Mouse (Mus musculus): Measurements from ENCODE around the gene Ptpn22. TPM values are rescaled to one million over a fixed set of nuclear protein-coding genes. Genes with fewer than 3 reads are reported as not detected.

Gene Ptpn22
- polyA plus RNA-seq, 1 experiment from 2014 or later: not detected

DNA sequence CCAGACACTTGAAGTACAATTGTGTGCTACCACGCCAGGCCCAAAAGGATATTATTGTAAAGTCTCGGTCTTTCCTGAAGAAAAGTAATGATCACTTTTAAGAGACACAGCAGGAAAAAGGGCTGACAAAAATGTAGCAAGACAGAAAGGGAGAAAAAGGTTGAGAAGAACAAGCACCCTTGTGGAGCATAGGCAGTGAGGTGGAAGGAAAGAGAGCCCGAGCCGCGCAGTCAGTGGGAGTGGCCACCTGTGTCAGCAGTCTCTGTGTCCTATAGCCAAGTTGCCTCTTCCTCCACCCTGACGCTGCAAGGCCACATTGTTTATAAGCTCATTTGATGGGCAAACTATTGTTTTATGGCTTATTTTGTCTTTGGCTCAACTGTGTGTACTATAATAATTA lies 67.9 kb downstream of the Ptpn22 start:
- Histone ChIP-seq H3K27me3 (ENCODE audit: control insufficient read depth, insufficient read depth, low read length) (no peaks in the 10 kb centered on the region), H3K36me3 (ENCODE audit: control insufficient read depth, insufficient read depth, low read length) (no peaks in the 10 kb centered on the region), H3K27ac (ENCODE audit: low read depth, low read length) (no peak overlapping the region), H3K4me1 (replicated peaks; ENCODE audit: control insufficient read depth, insufficient read depth, low read length) (no peaks in the 10 kb centered on the region), H3K4me2 (replicated peaks; ENCODE audit: low read depth, low read length) (no peak overlapping the region), H3K4me3 (ENCODE audit: low read depth, low read length) (no peak overlapping the region), H3K9ac (ENCODE audit: low read depth, low read length) (no peak overlapping the region), H3K9me3 (ENCODE audit: control insufficient read depth, low read length) (no peaks in the 10 kb centered on the region)
- 55% methylated on average over 6 of the region's 6 CpGs for WGBS
- ATAC-seq (ENCODE audit: low FRiP score) (no peak), DNase-seq (ENCODE audit: low spot score) (no peak)

DNA sequence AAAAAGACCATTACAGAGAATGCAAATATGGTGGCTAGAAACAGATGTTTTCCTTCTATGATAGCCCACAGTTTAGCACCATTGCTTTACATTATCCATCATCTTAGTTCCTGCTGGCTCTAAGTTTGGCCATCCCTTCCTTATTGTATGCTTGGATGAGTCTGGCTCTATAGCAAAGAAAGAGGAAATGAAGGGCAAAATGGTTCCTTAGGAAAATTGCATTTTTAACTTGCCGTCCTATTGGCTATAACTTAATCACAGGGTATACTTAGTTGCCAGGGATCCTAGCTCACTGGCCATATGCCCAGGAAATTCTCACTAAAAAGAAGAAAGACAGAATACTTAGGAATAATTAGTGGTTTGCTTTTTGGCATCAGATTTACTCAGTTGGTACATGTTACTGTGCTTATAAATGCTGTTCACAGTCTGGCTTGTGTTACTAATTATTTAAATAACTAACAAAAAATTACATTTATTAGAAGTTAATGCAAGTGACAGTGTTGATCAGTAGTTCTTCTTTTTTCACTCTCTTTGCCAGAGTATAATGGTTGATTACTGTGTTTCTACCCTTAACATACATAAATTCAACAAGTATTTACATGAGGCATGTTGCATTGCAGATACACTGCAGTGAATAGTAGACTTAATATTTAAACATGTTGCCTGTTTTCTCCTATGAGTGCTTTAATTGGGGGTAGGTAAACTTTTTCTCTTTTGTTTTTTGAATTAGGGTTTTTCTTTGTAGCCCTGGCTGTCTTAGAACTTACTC lies 85.4 kb downstream of the Ptpn22 start:
- no peaks in the 10 kb centered on the region for H3K4me1 ChIP-seq (replicated peaks; ENCODE audit: control insufficient read depth, insufficient read depth, low read length)
- no peaks in the 10 kb centered on the region for H3K27me3 ChIP-seq (ENCODE audit: control insufficient read depth, insufficient read depth, low read length)
- DNase-seq (ENCODE audit: low spot score) (no peak), ATAC-seq (ENCODE audit: low FRiP score) (no peak)
- H3K4me3 ChIP-seq (ENCODE audit: low read depth, low read length): no peak overlapping the region
- 94% methylated on average over 1 of the region's 1 CpGs for WGBS
- no peaks in the 10 kb centered on the region for H3K9me3 ChIP-seq (ENCODE audit: control insufficient read depth, low read length)
- H3K9ac ChIP-seq (ENCODE audit: low read depth, low read length): no peak overlapping the region
- H3K36me3 ChIP-seq (ENCODE audit: control insufficient read depth, insufficient read depth, low read length): no peaks in the 10 kb centered on the region
- no peak overlapping the region for H3K27ac ChIP-seq (ENCODE audit: low read depth, low read length)
- H3K4me2 ChIP-seq (replicated peaks; ENCODE audit: low read depth, low read length): no peak overlapping the region

DNA sequence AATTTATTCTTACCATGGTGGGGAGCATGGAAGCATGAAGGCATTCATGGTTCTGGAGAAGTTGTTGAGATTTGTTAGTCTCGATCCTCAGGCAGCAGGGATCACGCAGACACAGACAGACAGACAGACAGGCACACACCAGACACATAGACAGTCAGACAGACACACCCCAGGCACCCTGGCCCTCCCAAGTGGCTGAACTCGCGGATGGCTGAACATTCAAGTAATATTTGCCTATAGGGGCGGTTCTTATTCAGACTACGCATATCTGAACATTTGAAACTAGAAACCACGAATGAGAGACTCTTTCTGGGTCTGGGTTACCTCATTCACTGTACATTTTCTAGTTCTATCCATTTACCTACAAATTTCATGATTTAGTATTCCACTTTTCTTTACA lies 89.1 kb downstream of the Ptpn22 start:
- H3K27me3 ChIP-seq (ENCODE audit: control insufficient read depth, insufficient read depth, low read length): no peaks in the 10 kb centered on the region
- no peak overlapping the region for H3K9ac ChIP-seq (ENCODE audit: low read depth, low read length)
- H3K27ac ChIP-seq (ENCODE audit: low read depth, low read length): no peak overlapping the region
- H3K4me1 ChIP-seq (replicated peaks; ENCODE audit: control insufficient read depth, insufficient read depth, low read length): no peaks in the 10 kb centered on the region
- ATAC-seq (ENCODE audit: low FRiP score) (no peak), DNase-seq (ENCODE audit: low spot score) (no peak)
- 93% methylated on average over 7 of the region's 7 CpGs for WGBS
- no peak overlapping the region for H3K4me3 ChIP-seq (ENCODE audit: low read depth, low read length)
- H3K36me3 ChIP-seq (ENCODE audit: control insufficient read depth, insufficient read depth, low read length): no peaks in the 10 kb centered on the region
- H3K4me2 ChIP-seq (replicated peaks; ENCODE audit: low read depth, low read length): no peak overlapping the region
- H3K9me3 ChIP-seq (ENCODE audit: control insufficient read depth, low read length): no peaks in the 10 kb centered on the region

DNA sequence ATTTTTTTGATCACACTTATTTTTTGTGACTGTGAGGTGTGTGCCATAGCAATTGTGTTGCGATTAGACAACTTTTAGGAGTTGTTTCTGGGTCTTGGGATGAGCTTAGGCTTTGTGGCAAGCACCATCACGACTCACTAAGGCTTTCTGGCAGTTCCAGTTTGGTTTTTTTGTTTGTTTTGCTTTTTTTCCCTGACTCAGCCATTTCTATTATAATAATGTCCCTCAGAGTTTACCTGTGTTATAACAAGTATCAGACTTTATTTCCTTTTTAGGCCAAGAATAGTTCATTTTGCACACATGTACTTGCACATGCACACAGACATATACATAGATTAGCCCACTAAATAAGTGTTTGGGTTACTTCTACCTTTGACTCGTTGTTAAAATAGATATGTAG lies 101.0 kb downstream of the Ptpn22 start:
- no peaks in the 10 kb centered on the region for H3K36me3 ChIP-seq (ENCODE audit: control insufficient read depth, insufficient read depth, low read length)
- no peaks in the 10 kb centered on the region for H3K27me3 ChIP-seq (ENCODE audit: control insufficient read depth, insufficient read depth, low read length)
- DNase-seq (ENCODE audit: low spot score) (no peak), ATAC-seq (ENCODE audit: low FRiP score) (no peak)
- H3K27ac ChIP-seq (ENCODE audit: low read depth, low read length): no peak overlapping the region
- no peak overlapping the region for H3K4me2 ChIP-seq (replicated peaks; ENCODE audit: low read depth, low read length)
- H3K4me3 ChIP-seq (ENCODE audit: low read depth, low read length): no peak overlapping the region
- H3K9me3 ChIP-seq (ENCODE audit: control insufficient read depth, low read length): no peaks in the 10 kb centered on the region
- H3K9ac ChIP-seq (ENCODE audit: low read depth, low read length): no peak overlapping the region
- H3K4me1 ChIP-seq (replicated peaks; ENCODE audit: control insufficient read depth, insufficient read depth, low read length): no peaks in the 10 kb centered on the region
- WGBS: 86% methylated on average over 3 of the region's 3 CpGs

Other genes starting within 250 kb of the Ptpn22 start
- 0.22 TPM in 1 of 2 replicates, not detected in the other for gene Atg4a-ps, start 213.7 kb upstream of the Ptpn22 start, polyA plus RNA-seq (2014; fragmentation: Nextera tagmentation; extraction: Ambion mirVana)
- gene Olfml3, start 121.8 kb upstream of the Ptpn22 start, polyA plus RNA-seq (2014; fragmentation: Nextera tagmentation; extraction: Ambion mirVana): 12.4 and 13.3 TPM in 2 replicates
- gene Gm10964, start 120.4 kb upstream of the Ptpn22 start, polyA plus RNA-seq (2014; fragmentation: Nextera tagmentation; extraction: Ambion mirVana): not detected in 2 replicates
- gene Hipk1, start 68.2 kb upstream of the Ptpn22 start, polyA plus RNA-seq (2014; fragmentation: Nextera tagmentation; extraction: Ambion mirVana): 14.9 and 17.4 TPM in 2 replicates
- gene Dclre1b, start 50.4 kb upstream of the Ptpn22 start, polyA plus RNA-seq (2014; fragmentation: Nextera tagmentation; extraction: Ambion mirVana): 31.4 and 40.3 TPM in 2 replicates
- 24.7 and 25.2 TPM in 2 replicates for gene Ap4b1, start 50.3 kb upstream of the Ptpn22 start, polyA plus RNA-seq (2014; fragmentation: Nextera tagmentation; extraction: Ambion mirVana)
- gene Gm43064, start 50.2 kb upstream of the Ptpn22 start, polyA plus RNA-seq (2014; fragmentation: Nextera tagmentation; extraction: Ambion mirVana): 0.14 and 0.37 TPM in 2 replicates
- gene Bcl2l15, start 27.2 kb upstream of the Ptpn22 start, polyA plus RNA-seq (2014; fragmentation: Nextera tagmentation; extraction: Ambion mirVana): 0.18 and 0.65 TPM in 2 replicates
- gene Rsbn1, start 54.3 kb downstream of the Ptpn22 start, polyA plus RNA-seq (2014; fragmentation: Nextera tagmentation; extraction: Ambion mirVana): 20.0 and 22.7 TPM in 2 replicates
- 49.3 and 53.0 TPM in 2 replicates for gene Phtf1, start 108.3 kb downstream of the Ptpn22 start, polyA plus RNA-seq (2014; fragmentation: Nextera tagmentation; extraction: Ambion mirVana)